In genomic region chr8:49465911-49466518, GRCm38 (mm10) we compare ENCODE assay signal across 10 mouse cellular contexts.
A peak's percentile ranks its signal among the peaks of the same experiment; 100 is the strongest.
DNase-seq lines count a peak whose midpoint lies in the region; ATAC-seq lines count a peak whose summit lies in the region.
"Had no signal": no experiment of that assay in that cellular context is flagged by ENCODE, and none has a peak within 500 bp of the region (broad histone marks: within the 10 kb centered on the region; RNA-seq: fewer than 3 reads in every experiment).

No protein-coding gene starts in this region.

- no peaks in the 10 kb centered on the region for H3K27me3 ChIP-seq in hindbrain, embryonic 16.5 days (replicated peaks; ENCODE audit: control insufficient read depth, insufficient read depth, low read length)
- H3K27me3 ChIP-seq in hindbrain, embryonic 10.5 days (ENCODE audit: insufficient read depth, poor library complexity, severe bottlenecking), result no peaks in the 10 kb centered on the region
- H3K27me3 ChIP-seq in limb, embryonic 10.5 days (ENCODE audit: low read depth, poor library complexity, severe bottlenecking), result no peaks in the 10 kb centered on the region
- H3K27me3 ChIP-seq: hindbrain, embryonic 13.5 days had no signal

- H3K36me3 ChIP-seq in hindbrain, embryonic 16.5 days (ENCODE audit: control insufficient read depth, insufficient read depth, low read length), result no peaks in the 10 kb centered on the region
- no peaks in the 10 kb centered on the region for H3K36me3 ChIP-seq in hindbrain, embryonic 10.5 days
- no peaks in the 10 kb centered on the region for H3K36me3 ChIP-seq in limb, embryonic 10.5 days
- H3K36me3 ChIP-seq: hindbrain, embryonic 13.5 days had no signal

- no peak overlapping the region for H3K27ac ChIP-seq in hindbrain, embryonic 16.5 days (ENCODE audit: low read depth, low read length)
- H3K27ac ChIP-seq in hindbrain, embryonic 10.5 days, result no peak overlapping the region
- H3K27ac ChIP-seq in limb, embryonic 10.5 days, result peak overlapping the region; percentile 81
- H3K27ac ChIP-seq: hindbrain, embryonic 13.5 days had no signal

- no peak overlapping the region for H3K4me3 ChIP-seq in hindbrain, embryonic 16.5 days (ENCODE audit: low read length)
- H3K4me3 ChIP-seq in hindbrain, embryonic 10.5 days, result no peak overlapping the region
- peak overlapping the region; percentile 23 for H3K4me3 ChIP-seq in limb, embryonic 10.5 days
- H3K4me3 ChIP-seq: hindbrain, embryonic 13.5 days had no signal

- H3K4me1 ChIP-seq in hindbrain, embryonic 16.5 days (ENCODE audit: control insufficient read depth, insufficient read depth, low read depth, low read length), result peaks cover 5% of the 10 kb centered on the region
- peaks cover 21% of the 10 kb centered on the region for H3K4me1 ChIP-seq in hindbrain, embryonic 10.5 days (replicated peaks)
- peaks cover 40% of the 10 kb centered on the region for H3K4me1 ChIP-seq in limb, embryonic 10.5 days

- peak; percentile 57 to 61 for DNase-seq in cerebellum, postnatal 14 days
- no peak for DNase-seq in cerebellum, adult 9-10 months
- no peak for DNase-seq in hindbrain, embryonic 10.5 days (ENCODE audit: low spot score)
- peak; percentile 9 for DNase-seq in brain, adult 2 months (ENCODE audit: low read depth, low spot score)
- peak; percentile 55 for DNase-seq in limb, embryonic 10.5 days (ENCODE audit: low spot score)
- no peak for DNase-seq in thymus, postnatal 4 days

- no peaks in the 10 kb centered on the region for H3K9me3 ChIP-seq in hindbrain, embryonic 16.5 days (ENCODE audit: control insufficient read depth, low read length)
- H3K9me3 ChIP-seq in hindbrain, embryonic 10.5 days, result no peaks in the 10 kb centered on the region
- no peaks in the 10 kb centered on the region for H3K9me3 ChIP-seq in limb, embryonic 10.5 days (replicated peaks)
- H3K9me3 ChIP-seq: hindbrain, embryonic 13.5 days had no signal

- H3K4me2 ChIP-seq in hindbrain, embryonic 16.5 days (ENCODE audit: low read length), result no peak overlapping the region
- H3K4me2 ChIP-seq: hindbrain, embryonic 13.5 days had no signal

- WGBS in hindbrain, embryonic 16.5 days, result 54% methylated on average over 14 of the region's 14 CpGs
- 47% methylated on average over 14 of the region's 14 CpGs for WGBS in hindbrain, embryonic 10.5 days
- 32% methylated on average over 14 of the region's 14 CpGs for WGBS in limb, embryonic 10.5 days

- ATAC-seq in hindbrain, embryonic 16.5 days, result peak; percentile 48; the same call in 1 of the 2 replicates
- ATAC-seq in megakaryocyte, adult 5-6 weeks (ENCODE audit: poor library complexity, severe bottlenecking), result no peak
- ATAC-seq: Patski had no signal

- no peak overlapping the region for H3K9ac ChIP-seq in hindbrain, embryonic 16.5 days (ENCODE audit: low read depth, low read length)
- H3K9ac ChIP-seq: hindbrain, embryonic 13.5 days had no signal

Comparison
In these comparisons a context has a peak if more than half of its experiments do, and no peak if none do; other contexts are left out.
1. DNase-seq: peak in cerebellum, postnatal 14 days (2 of 2), brain, adult 2 months (single experiment) and limb, embryonic 10.5 days (single experiment); none in cerebellum, adult 9-10 months (single experiment), hindbrain, embryonic 10.5 days (single experiment) and thymus, postnatal 4 days (single experiment).